Mouse (Mus musculus) lung, postnatal 0 days (tissue): ENCODE results near the gene Zdhhc5. TPM values are rescaled to one million over a fixed set of nuclear protein-coding genes. Genes with fewer than 3 reads are reported as not detected.
A peak's percentile ranks its signal among the peaks of the same experiment; 100 is the strongest.

ENCODE experiments used
- ATAC-seq: fragments of 200-750 bp; cut with Nextera tagmentation; 2 replicates; pipeline ENCODE4 v1.8.0; 2017; ENCODE audit warnings: moderate library complexity
- DNase-seq: peaks from one replicate; pipeline ENCODE4 v3.0.0-alpha.2; 2016; ENCODE audit warnings: low spot score
- H3K27ac ChIP-seq: fragments of 300-500 bp; sonication (generic); 2 replicates; pipeline ENCODE4 v1.5.1; 2014; ENCODE audit warnings: antibody characterized with exemption, mild to moderate bottlenecking, low read length, mixed read lengths
- H3K27me3 ChIP-seq: fragments of 300-500 bp; sonication (generic); replicated peaks from 2 replicates; pipeline ENCODE4 v1.6.1; 2014; ENCODE audit warnings: low read length, mixed read lengths; ENCODE audit not compliant: insufficient read depth
- H3K36me3 ChIP-seq: fragments of 300-500 bp; sonication (generic); 2 replicates; pipeline ENCODE4 v1.6.1; 2014; ENCODE audit warnings: low read length, mixed read lengths; ENCODE audit not compliant: insufficient read depth
- H3K4me1 ChIP-seq: fragments of 300-500 bp; sonication (generic); 2 replicates; pipeline ENCODE4 v1.6.1; 2014; ENCODE audit warnings: antibody characterized with exemption, low read depth, low read length, mixed read lengths; ENCODE audit not compliant: insufficient read depth
- H3K4me2 ChIP-seq: fragments of 300-500 bp; sonication (generic); replicated peaks from 2 replicates; pipeline ENCODE4 v1.6.1; 2014; ENCODE audit warnings: low read depth, mild to moderate bottlenecking, low read length, moderate library complexity, mixed read lengths
- H3K4me3 ChIP-seq: fragments of 300-500 bp; sonication (generic); 2 replicates; pipeline ENCODE4 v1.5.1; 2014; ENCODE audit warnings: low read depth, low read length
- H3K9ac ChIP-seq: fragments of 300-500 bp; sonication (generic); replicated peaks from 2 replicates; pipeline ENCODE4 v1.6.1; 2014; ENCODE audit warnings: low read depth, mild to moderate bottlenecking
- H3K9me3 ChIP-seq: fragments of 300-500 bp; sonication (generic); 2 replicates; pipeline ENCODE4 v1.6.1; 2016; ENCODE audit warnings: low read length, mixed read lengths
- CTCF ChIP-seq: IDR thresholded peaks from 2 replicates; pipeline ENCODE4 v1.5.1; 2016; ENCODE audit warnings: antibody characterized with exemption, mild to moderate bottlenecking
- EP300 ChIP-seq: IDR thresholded peaks from 2 replicates; pipeline ENCODE4 v1.6.1; 2016; ENCODE audit warnings: antibody characterized with exemption, mild to moderate bottlenecking, control low read depth
- WGBS: fragments of 180-500 bp; shearing (Covaris S2); extraction: QIAGEN DNeasy Blood & Tissue Kit; methylation state at CpG from one replicate; pipeline ENCODE4 v1.1.7; 2014; 5-methylcytosine and 5-hydroxymethylcytosine counted together
- polyA plus RNA-seq: library from polyadenylated mRNA; unstranded; fragments of >200 nt; fragmentation: Nextera tagmentation; extraction: Ambion mirVana; gene quantifications from 2 replicates; pipeline ENCODE4 v1.2.1, GENCODE M21; 2015

The Zdhhc5 gene
- polyA plus RNA-seq, 1 experiment from 2014 or later: 15.8 TPM

DNA sequence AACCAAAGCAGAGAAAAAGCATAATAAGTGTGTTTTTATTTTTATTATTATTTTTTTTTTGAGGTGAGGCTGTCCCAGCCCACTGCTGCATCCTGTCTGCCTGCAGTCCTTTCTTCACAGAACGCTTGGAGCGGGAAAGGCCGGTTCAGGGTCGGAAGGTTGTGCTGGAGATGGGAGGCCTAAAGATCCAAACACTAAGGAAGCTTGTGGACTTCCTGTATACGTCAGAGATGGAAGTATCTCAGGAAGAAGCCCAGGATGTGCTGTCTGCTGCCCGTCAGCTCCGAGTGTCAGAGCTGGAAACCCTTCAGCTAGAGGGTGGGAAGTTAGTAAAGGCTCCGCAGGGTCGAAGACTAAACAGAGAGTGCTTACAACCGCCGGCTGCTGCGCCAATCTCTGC is 48.9 kb downstream of the Zdhhc5 start:
- no peaks in the 10 kb centered on the region for H3K27me3 ChIP-seq
- DNase-seq (peak; percentile 61), ATAC-seq (peak; percentile 43)
- H3K9me3 ChIP-seq: no peaks in the 10 kb centered on the region
- no peak overlapping the region for H3K9ac ChIP-seq
- no peaks in the 10 kb centered on the region for H3K4me1 ChIP-seq
- H3K36me3 ChIP-seq: no peaks in the 10 kb centered on the region
- H3K4me3 ChIP-seq: no peak overlapping the region
- H3K4me2 ChIP-seq: no peak overlapping the region
- TF ChIP-seq CTCF (no peak), EP300 (no peak)
- 26% methylated on average over 12 of the region's 12 CpGs for WGBS
- H3K27ac ChIP-seq: peak overlapping the region; percentile 32; the same call in 1 of the 2 replicates

DNA sequence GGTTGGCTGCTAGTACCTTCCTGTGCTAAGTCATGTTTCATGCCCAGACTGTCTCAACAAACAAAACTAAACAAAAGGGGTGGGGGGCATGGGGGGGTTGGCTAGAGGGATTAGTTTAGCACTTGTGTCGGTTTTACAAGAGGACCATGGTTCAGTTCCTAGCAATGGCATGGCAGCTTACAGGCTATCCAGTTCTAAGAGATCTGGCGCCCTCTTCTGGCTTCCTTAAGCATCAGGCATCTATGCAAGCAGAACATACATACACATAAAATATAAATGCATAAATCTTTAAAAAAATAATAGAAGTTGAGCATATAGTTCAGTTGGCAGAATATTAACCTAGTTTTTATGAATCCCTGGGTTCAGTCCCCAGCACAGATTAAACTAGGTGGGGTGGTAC is 52.1 kb downstream of the Zdhhc5 start:
- 0 out of 2 replicates have a peak, but pooled peaks have one; percentile 34 for ATAC-seq
- WGBS: 38% methylated on average over 2 of the region's 2 CpGs
- no peak overlapping the region for H3K4me2 ChIP-seq

GRCm38 (mm10) chr2:84660253-84660652 is 54.7 kb downstream of the Zdhhc5 start:
- no peak overlapping the region for H3K27ac ChIP-seq
- no peak overlapping the region for H3K9ac ChIP-seq
- peak; percentile 82 for DNase-seq
- 60% methylated on average over 3 of the region's 3 CpGs for WGBS
- ATAC-seq: peak; percentile 63; the same call in 1 of the 2 replicates
- H3K4me2 ChIP-seq: no peak overlapping the region
- H3K4me1 ChIP-seq: no peaks in the 10 kb centered on the region
- peak; percentile 83 for TF ChIP-seq CTCF
- TF ChIP-seq EP300: no peak
- H3K36me3 ChIP-seq: no peaks in the 10 kb centered on the region
- no peaks in the 10 kb centered on the region for H3K9me3 ChIP-seq
- H3K27me3 ChIP-seq: no peaks in the 10 kb centered on the region
- H3K4me3 ChIP-seq: no peak overlapping the region

More for the DNA sequence above, 52.1 kb downstream of the Zdhhc5 start:
- peak; percentile 72 for DNase-seq
- no peak overlapping the region for H3K4me3 ChIP-seq
- H3K9ac ChIP-seq: no peak overlapping the region
- H3K36me3 ChIP-seq: no peaks in the 10 kb centered on the region
- no peaks in the 10 kb centered on the region for H3K9me3 ChIP-seq
- no peaks in the 10 kb centered on the region for H3K27me3 ChIP-seq
- no peak for TF ChIP-seq EP300
- TF ChIP-seq CTCF: peak; percentile 70
- H3K27ac ChIP-seq: no peak overlapping the region
- H3K4me1 ChIP-seq: no peaks in the 10 kb centered on the region

GRCm38 (mm10) chr2:84658806-84659205 is 56.2 kb downstream of the Zdhhc5 start, which contains the start of gene Btbd18:
Gene Btbd18, plus strand, starts transcription at chr2:84659079.
- Histone ChIP-seq H3K36me3 (no peaks in the 10 kb centered on the region), H3K9me3 (no peaks in the 10 kb centered on the region), H3K4me3 (no peak within 1 kb of the TSS), H3K9ac (no peak within 1 kb of the TSS), H3K27me3 (no peaks in the 10 kb centered on the region), H3K4me2 (no peak within 1 kb of the TSS), H3K4me1 (no peaks in the 10 kb centered on the region), H3K27ac (no peak within 1 kb of the TSS)
- no peak for ATAC-seq
- 94% methylated on average over 31 of the region's 32 CpGs for WGBS
- no peak for TF ChIP-seq CTCF
- no peak for TF ChIP-seq EP300
- DNase-seq: no peak

- TF ChIP-seq EP300 (no peak), CTCF (no peak)
- no peaks in the 10 kb centered on the region for H3K27me3 ChIP-seq
- WGBS: 58% methylated on average over 1 of the region's 1 CpGs
- no peaks in the 10 kb centered on the region; the same call in 1 of the 2 replicates for H3K4me1 ChIP-seq
- H3K4me3 ChIP-seq: no peak overlapping the region
- ATAC-seq (no peak), DNase-seq (no peak)
- no peak overlapping the region for H3K9ac ChIP-seq
- no peak overlapping the region for H3K27ac ChIP-seq
- no peaks in the 10 kb centered on the region for H3K9me3 ChIP-seq
- no peaks in the 10 kb centered on the region for H3K36me3 ChIP-seq
- no peak overlapping the region for H3K4me2 ChIP-seq
Measured at GRCm38 (mm10) chr2:84655864-84656263, 59.1 kb downstream of the Zdhhc5 start.

DNA sequence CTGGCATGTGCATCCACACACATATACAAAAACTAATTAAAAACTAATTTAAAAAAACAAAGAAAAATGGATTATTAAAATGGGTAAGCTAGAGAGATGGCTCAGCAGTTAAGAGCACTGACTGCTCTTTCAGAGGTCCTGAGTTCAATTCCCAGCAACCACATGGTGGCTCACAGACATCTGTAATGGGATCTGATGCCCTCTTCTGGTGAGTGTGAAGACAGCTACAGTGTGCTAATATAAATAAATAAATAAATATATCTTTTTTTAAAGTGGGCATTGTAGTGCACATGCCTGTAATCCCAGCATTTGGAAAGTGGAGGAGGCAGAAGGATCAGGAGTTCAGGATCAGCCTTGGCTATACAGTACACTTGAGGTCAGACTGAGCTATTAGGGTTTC is 61.6 kb downstream of the Zdhhc5 start:
- DNase-seq: no peak
- no peak overlapping the region for H3K9ac ChIP-seq

More for the DNA sequence above, 61.6 kb downstream of the Zdhhc5 start:
- ATAC-seq: no peak
- no peaks in the 10 kb centered on the region; the same call in 1 of the 2 replicates for H3K4me1 ChIP-seq
- no peak overlapping the region for H3K4me3 ChIP-seq
- H3K4me2 ChIP-seq: no peak overlapping the region
- H3K27me3 ChIP-seq: no peaks in the 10 kb centered on the region
- TF ChIP-seq CTCF: peak; percentile 56
- no peak for TF ChIP-seq EP300
- H3K36me3 ChIP-seq: no peaks in the 10 kb centered on the region
- H3K27ac ChIP-seq: no peak overlapping the region
- no peaks in the 10 kb centered on the region for H3K9me3 ChIP-seq
